Mouse (Mus musculus): ENCODE results near the gene Ugt2a1. TPM values are rescaled to one million over a fixed set of nuclear protein-coding genes. Genes with fewer than 3 reads are reported as not detected.

The Ugt2a1 gene
- total RNA-seq, 1 experiment from 2014 or later: not detected

Other genes with a start within 250 kb of the Ugt2a1 start
- not detected in 3 replicates for gene Ugt2b37, start 236.1 kb downstream of the Ugt2a1 start, total RNA-seq (2017)
- gene Ugt2a3, start 153.7 kb downstream of the Ugt2a1 start, total RNA-seq (2017): not detected in 3 replicates
- not detected in 3 replicates for gene Ugt2b38, start 66.7 kb downstream of the Ugt2a1 start, total RNA-seq (2017)
- gene Ugt2a2, start 8.6 kb downstream of the Ugt2a1 start, total RNA-seq (2017): not detected in 3 replicates
- not detected in 3 replicates for gene Gm43638, start 4.1 kb downstream of the Ugt2a1 start, total RNA-seq (2017)
- gene Sult1b1, start 47.3 kb upstream of the Ugt2a1 start, total RNA-seq (2017): not detected in 3 replicates
- not detected in 3 replicates for gene Sult1d1, start 78.2 kb upstream of the Ugt2a1 start, total RNA-seq (2017)
- not detected in 3 replicates for gene Sult1e1, start 100.7 kb upstream of the Ugt2a1 start, total RNA-seq (2017)
- gene Csn1s1, start 175.3 kb upstream of the Ugt2a1 start, total RNA-seq (2017): not detected in 3 replicates
- 0.87 TPM in 1 of 3 replicates, not detected in the others for gene Csn2, start 208.8 kb upstream of the Ugt2a1 start, total RNA-seq (2017)

All from monocyte, adult 5-6 weeks (primary cell).